Mouse (Mus musculus): ENCODE data around the gene Vdr. TPM values are rescaled to one million over a fixed set of nuclear protein-coding genes. Genes with fewer than 3 reads are reported as not detected.
A peak's percentile ranks its signal among the peaks of the same experiment; 100 is the strongest.

Gene Vdr
- polyA plus RNA-seq, 1 experiment from 2014 or later, result 20.6 TPM

- ATAC-seq (replicated peaks; ENCODE audit: low FRiP score, low read depth) (peak; percentile 45; the same call in 1 of the 2 replicates), DNase-seq (ENCODE audit: low spot score) (no peak)
- no peak overlapping the region for H3K4me3 ChIP-seq (replicated peaks; ENCODE audit: low read depth, low read length)
- H3K4me1 ChIP-seq (replicated peaks; ENCODE audit: insufficient read depth, low read length), result peaks cover 30% of the 10 kb centered on the region
- peak overlapping the region; percentile 57 for H3K27ac ChIP-seq
- H3K27me3 ChIP-seq (ENCODE audit: insufficient read depth, low read length), result no peaks in the 10 kb centered on the region
- peaks cover 7% of the 10 kb centered on the region; the same call in 1 of the 2 replicates for H3K36me3 ChIP-seq (ENCODE audit: insufficient read depth, low read length)
- H3K4me2 ChIP-seq (ENCODE audit: low read length), result no peak overlapping the region
- no peak overlapping the region for H3K9ac ChIP-seq (ENCODE audit: low read depth, low read length)
- no peak for TF ChIP-seq CTCF (IDR thresholded peaks at IDR 0.05; ENCODE audit: low read depth)
- H3K9me3 ChIP-seq (replicated peaks; ENCODE audit: low read length), result no peaks in the 10 kb centered on the region
- 34% methylated on average over 5 of the region's 5 CpGs for WGBS
These were observed 95.7 kb downstream of the Vdr start for GRCm38 (mm10) chr15:97814703-97815102.

GRCm38 (mm10) chr15:97813452-97814204 lies 96.8 kb downstream of the Vdr start:
- Histone ChIP-seq H3K4me3 (replicated peaks; ENCODE audit: low read depth, low read length) (no peak overlapping the region), H3K27me3 (ENCODE audit: insufficient read depth, low read length) (no peaks in the 10 kb centered on the region), H3K4me2 (ENCODE audit: low read length) (no peak overlapping the region), H3K27ac (peak overlapping the region; percentile 57), H3K4me1 (replicated peaks; ENCODE audit: insufficient read depth, low read length) (peaks cover 30% of the 10 kb centered on the region), H3K9ac (ENCODE audit: low read depth, low read length) (0 out of 2 replicates have a peak overlapping the region, but pooled peaks have one; percentile 8), H3K9me3 (replicated peaks; ENCODE audit: low read length) (no peaks in the 10 kb centered on the region), H3K36me3 (ENCODE audit: insufficient read depth, low read length) (peaks cover 13% of the 10 kb centered on the region)
- ATAC-seq (replicated peaks; ENCODE audit: low FRiP score, low read depth), result 0 out of 2 replicates have a peak, but pooled peaks have one; percentile 18
- DNase-seq (ENCODE audit: low spot score), result no peak
- WGBS, result 45% methylated on average over 21 of the region's 21 CpGs
- TF ChIP-seq CTCF (IDR thresholded peaks at IDR 0.05; ENCODE audit: low read depth), result no peak

GRCm38 (mm10) chr15:97812875-97813274 lies 97.6 kb downstream of the Vdr start:
- Histone ChIP-seq H3K27ac (0 out of 2 replicates have a peak overlapping the region, but pooled peaks have one; percentile 57), H3K9ac (ENCODE audit: low read depth, low read length) (0 out of 2 replicates have a peak overlapping the region, but pooled peaks have one; percentile 8), H3K4me1 (replicated peaks; ENCODE audit: insufficient read depth, low read length) (peaks cover 30% of the 10 kb centered on the region), H3K27me3 (ENCODE audit: insufficient read depth, low read length) (no peaks in the 10 kb centered on the region), H3K4me2 (ENCODE audit: low read length) (no peak overlapping the region), H3K4me3 (replicated peaks; ENCODE audit: low read depth, low read length) (no peak overlapping the region), H3K9me3 (replicated peaks; ENCODE audit: low read length) (no peaks in the 10 kb centered on the region), H3K36me3 (ENCODE audit: insufficient read depth, low read length) (peaks cover 20% of the 10 kb centered on the region)
- 70% methylated on average over 7 of the region's 7 CpGs for WGBS
- DNase-seq (ENCODE audit: low spot score) (no peak), ATAC-seq (replicated peaks; ENCODE audit: low FRiP score, low read depth) (no peak)
- no peak for TF ChIP-seq CTCF (IDR thresholded peaks at IDR 0.05; ENCODE audit: low read depth)

GRCm38 (mm10) chr15:97812126-97812525 lies 98.3 kb downstream of the Vdr start:
- Histone ChIP-seq H3K9me3 (replicated peaks; ENCODE audit: low read length) (no peaks in the 10 kb centered on the region), H3K27ac (peak overlapping the region; percentile 60; the same call in 1 of the 2 replicates), H3K36me3 (ENCODE audit: insufficient read depth, low read length) (peaks cover 27% of the 10 kb centered on the region), H3K4me2 (ENCODE audit: low read length) (no peak overlapping the region), H3K9ac (ENCODE audit: low read depth, low read length) (no peak overlapping the region), H3K27me3 (ENCODE audit: insufficient read depth, low read length) (no peaks in the 10 kb centered on the region), H3K4me3 (replicated peaks; ENCODE audit: low read depth, low read length) (no peak overlapping the region), H3K4me1 (replicated peaks; ENCODE audit: insufficient read depth, low read length) (peaks cover 30% of the 10 kb centered on the region)
- no peak for TF ChIP-seq CTCF (IDR thresholded peaks at IDR 0.05; ENCODE audit: low read depth)
- ATAC-seq (replicated peaks; ENCODE audit: low FRiP score, low read depth) (no peak; the same call in 1 of the 2 replicates), DNase-seq (ENCODE audit: low spot score) (no peak)
- WGBS, result 49% methylated on average over 6 of the region's 6 CpGs

GRCm38 (mm10) chr15:97811307-97811706 lies 99.1 kb downstream of the Vdr start:
- no peak overlapping the region for H3K9ac ChIP-seq (ENCODE audit: low read depth, low read length)
- H3K36me3 ChIP-seq (ENCODE audit: insufficient read depth, low read length), result peaks cover 34% of the 10 kb centered on the region
- DNase-seq (ENCODE audit: low spot score) (no peak), ATAC-seq (replicated peaks; ENCODE audit: low FRiP score, low read depth) (no peak)
- no peaks in the 10 kb centered on the region for H3K27me3 ChIP-seq (ENCODE audit: insufficient read depth, low read length)
- peak overlapping the region; percentile 60; the same call in 1 of the 2 replicates for H3K27ac ChIP-seq
- no peaks in the 10 kb centered on the region for H3K9me3 ChIP-seq (replicated peaks; ENCODE audit: low read length)
- no peak overlapping the region for H3K4me2 ChIP-seq (ENCODE audit: low read length)
- WGBS, result 78% methylated on average over 9 of the region's 9 CpGs
- no peak for TF ChIP-seq CTCF (IDR thresholded peaks at IDR 0.05; ENCODE audit: low read depth)
- peaks cover 30% of the 10 kb centered on the region for H3K4me1 ChIP-seq (replicated peaks; ENCODE audit: insufficient read depth, low read length)
- no peak overlapping the region for H3K4me3 ChIP-seq (replicated peaks; ENCODE audit: low read depth, low read length)

- H3K27ac ChIP-seq, result no peak overlapping the region
- no peak for ATAC-seq (replicated peaks; ENCODE audit: low FRiP score, low read depth)
- TF ChIP-seq CTCF (IDR thresholded peaks at IDR 0.05; ENCODE audit: low read depth), result no peak
- H3K9me3 ChIP-seq (replicated peaks; ENCODE audit: low read length), result no peaks in the 10 kb centered on the region
- no peak for DNase-seq (ENCODE audit: low spot score)
- 90% methylated on average over 5 of the region's 5 CpGs for WGBS
- H3K4me2 ChIP-seq (ENCODE audit: low read length), result no peak overlapping the region
- H3K9ac ChIP-seq (ENCODE audit: low read depth, low read length), result no peak overlapping the region
- peaks cover 35% of the 10 kb centered on the region for H3K36me3 ChIP-seq (ENCODE audit: insufficient read depth, low read length)
- H3K27me3 ChIP-seq (ENCODE audit: insufficient read depth, low read length), result no peaks in the 10 kb centered on the region
- no peak overlapping the region for H3K4me3 ChIP-seq (replicated peaks; ENCODE audit: low read depth, low read length)
- peaks cover 30% of the 10 kb centered on the region for H3K4me1 ChIP-seq (replicated peaks; ENCODE audit: insufficient read depth, low read length)
These were observed 100.0 kb downstream of the Vdr start for GRCm38 (mm10) chr15:97810399-97810798.

All from kidney, postnatal 0 days (tissue).